Mouse (Mus musculus): Measurements from ENCODE around the gene Nmrk2.

The Nmrk2 gene

GRCm38 (mm10) chr10:81161602-81162317 is 40.1 kb downstream of the Nmrk2 start:
- DNase-seq = no peak

DNA sequence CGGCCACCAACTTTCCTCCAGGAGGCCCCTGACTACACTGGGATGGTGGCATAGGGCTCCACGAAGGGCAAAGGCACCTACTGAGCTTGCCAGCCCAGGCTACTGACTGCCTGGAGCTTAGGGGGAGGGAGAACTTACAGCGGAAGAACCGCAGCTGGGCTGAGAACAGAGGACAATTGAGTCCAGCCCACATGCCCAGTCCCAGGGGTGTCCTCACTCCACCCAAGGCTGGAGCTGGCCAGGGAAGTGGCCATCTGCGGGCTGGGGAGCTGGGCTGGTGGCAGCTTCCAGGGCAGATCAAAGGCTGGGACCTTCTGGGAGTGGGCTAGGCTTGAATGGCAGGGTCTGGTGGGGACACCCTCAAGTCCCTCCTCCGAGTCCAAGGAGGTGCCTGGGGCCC is 47.1 kb downstream of the Nmrk2 start:
- DNase-seq = no peak

GRCm38 (mm10) chr10:81154313-81154712 is 47.5 kb downstream of the Nmrk2 start:
- no peak for DNase-seq

- DNase-seq = no peak
Observed at GRCm38 (mm10) chr10:81152609-81153008, 49.2 kb downstream of the Nmrk2 start.

- DNase-seq = no peak
Observed at GRCm38 (mm10) chr10:81151261-81151660, 50.6 kb downstream of the Nmrk2 start.
